Mouse (Mus musculus) liver, embryonic 11.5 days (tissue): ENCODE data around the gene Krcc1. TPM values are rescaled to one million over a fixed set of nuclear protein-coding genes. Genes with fewer than 3 reads are reported as not detected.
"Not testable (repeated sequence)": the region's sequence is repeated elsewhere in the genome, so short reads cannot be mapped to it uniquely, and the experiment has no call there.

Experiments
- ATAC-seq: fragments of 200-750 bp; cut with Nextera tagmentation; replicated peaks from 2 replicates; pipeline ENCODE4 v1.8.0; 2017; ENCODE audit warnings: moderate number of reproducible peaks, mild to moderate bottlenecking, moderate TSS enrichment, moderate library complexity; ENCODE audit not compliant: low FRiP score
- DNase-seq: peaks from one replicate; pipeline ENCODE4 v3.0.0-alpha.2; 2017; ENCODE audit warnings: low spot score
- H3K27ac ChIP-seq: fragments of 300-500 bp; sonication (generic); 2 replicates; pipeline ENCODE4 v1.5.1; 2014; ENCODE audit warnings: mild to moderate bottlenecking, low read depth, low read length, control low read depth
- H3K27me3 ChIP-seq: fragments of 300-500 bp; sonication (generic); replicated peaks from 2 replicates; pipeline ENCODE4 v1.6.1; 2014; ENCODE audit warnings: low read length, mixed read lengths; ENCODE audit not compliant: control insufficient read depth, insufficient read depth
- H3K36me3 ChIP-seq: fragments of 300-500 bp; sonication (generic); 2 replicates; pipeline ENCODE4 v1.6.1; 2014; ENCODE audit warnings: mild to moderate bottlenecking, low read length, moderate library complexity, mixed read lengths; ENCODE audit not compliant: control insufficient read depth, insufficient read depth
- H3K4me1 ChIP-seq: fragments of 300-500 bp; sonication (generic); replicated peaks from 2 replicates; pipeline ENCODE4 v1.6.1; 2014; ENCODE audit warnings: low read length, mixed read lengths; ENCODE audit not compliant: control insufficient read depth, insufficient read depth
- H3K4me2 ChIP-seq: fragments of 300-500 bp; sonication (generic); 2 replicates; pipeline ENCODE4 v1.6.1; 2014; ENCODE audit warnings: mild to moderate bottlenecking, control low read depth, moderate library complexity
- H3K4me3 ChIP-seq: fragments of 300-500 bp; sonication (generic); 2 replicates; pipeline ENCODE4 v1.5.1; 2014; ENCODE audit warnings: low read depth, low read length, control low read depth
- H3K9ac ChIP-seq: fragments of 300-500 bp; sonication (generic); 2 replicates; pipeline ENCODE4 v1.6.1; 2014; ENCODE audit warnings: low read depth, low read length, control low read depth
- H3K9me3 ChIP-seq: fragments of 300-500 bp; sonication (generic); 2 replicates; pipeline ENCODE4 v1.6.1; 2016; ENCODE audit warnings: low read length, inconsistent platforms, mixed read lengths; ENCODE audit not compliant: control insufficient read depth
- WGBS: fragments of 180-500 bp; shearing (Covaris S2); extraction: QIAGEN DNeasy Blood & Tissue Kit; methylation state at CpG from one replicate; pipeline ENCODE4 v1.1.7; 2014; 5-methylcytosine and 5-hydroxymethylcytosine counted together
- polyA plus RNA-seq: library from polyadenylated mRNA; unstranded; fragments of >200 nt; fragmentation: Nextera tagmentation; extraction: Ambion mirVana; gene quantifications from 2 replicates; pipeline ENCODE4 v1.2.1, GENCODE M21; 2014

Gene Krcc1
- polyA plus RNA-seq, 1 experiment from 2014 or later = 40.3 TPM

DNA sequence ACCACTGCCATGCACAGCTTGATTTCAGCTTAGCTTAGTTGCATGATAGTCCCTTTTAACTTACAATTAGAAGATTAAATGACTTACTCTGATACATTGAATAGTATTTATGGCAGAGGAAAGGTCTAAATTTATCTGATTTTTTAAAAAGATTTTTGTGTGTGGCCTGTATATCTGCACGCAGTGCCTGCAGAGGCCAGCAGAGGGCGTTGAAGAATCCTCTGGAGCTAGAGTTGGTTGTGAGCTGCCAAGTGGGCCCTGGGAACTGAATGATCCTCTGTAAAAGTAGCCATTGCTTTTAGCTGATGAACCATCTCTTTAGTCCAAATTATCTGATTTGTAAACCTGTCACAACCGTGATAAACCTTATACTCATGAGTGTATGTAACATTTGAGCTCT lies 27.3 kb downstream of the Krcc1 start:
- Histone ChIP-seq H3K9me3 (no peaks in the 10 kb centered on the region), H3K36me3 (no peaks in the 10 kb centered on the region), H3K4me2 (no peak overlapping the region), H3K27me3 (no peaks in the 10 kb centered on the region), H3K4me3 (no peak overlapping the region), H3K9ac (no peak overlapping the region), H3K27ac (no peak overlapping the region), H3K4me1 (no peaks in the 10 kb centered on the region)
- ATAC-seq = no peak
- DNase-seq = no peak
- 42% methylated on average over 3 of the region's 3 CpGs for WGBS

- WGBS = 61% methylated on average over 6 of the region's 6 CpGs
- DNase-seq = no peak
- Histone ChIP-seq H3K27ac (no peak overlapping the region), H3K4me2 (no peak overlapping the region), H3K4me3 (no peak overlapping the region), H3K36me3 (no peaks in the 10 kb centered on the region), H3K9ac (no peak overlapping the region), H3K27me3 (no peaks in the 10 kb centered on the region), H3K4me1 (no peaks in the 10 kb centered on the region), H3K9me3 (no peaks in the 10 kb centered on the region)
- no peak for ATAC-seq
Observed at GRCm38 (mm10) chr6:71302097-71302731, 30.7 kb downstream of the Krcc1 start.

DNA sequence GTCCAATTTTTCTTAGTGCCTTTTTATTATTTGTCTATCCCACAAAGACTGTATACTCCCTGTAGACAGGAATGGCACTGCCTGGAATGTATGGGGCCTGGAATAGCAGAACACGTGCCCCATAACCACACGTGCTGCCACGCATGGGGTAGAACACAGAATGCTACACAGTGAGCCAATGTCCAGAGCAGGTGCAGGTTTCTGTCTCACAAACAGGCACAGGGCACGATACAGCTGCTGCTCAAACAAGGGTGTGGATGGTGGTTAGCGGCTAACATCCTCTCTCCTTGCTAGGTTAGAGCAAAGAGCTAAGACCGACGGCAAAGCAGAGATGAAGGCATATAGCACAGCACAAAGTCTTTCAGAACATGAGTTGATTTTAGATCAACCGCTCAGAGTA lies 36.0 kb downstream of the Krcc1 start:
- no peaks in the 10 kb centered on the region for H3K4me1 ChIP-seq
- H3K36me3 ChIP-seq = no peaks in the 10 kb centered on the region
- 88% methylated on average over 8 of the region's 8 CpGs for WGBS
- H3K9me3 ChIP-seq = no peaks in the 10 kb centered on the region
- no peak overlapping the region for H3K4me2 ChIP-seq
- DNase-seq (no peak), ATAC-seq (no peak)
- H3K27ac ChIP-seq = no peak overlapping the region
- no peak overlapping the region for H3K9ac ChIP-seq
- H3K4me3 ChIP-seq = no peak overlapping the region
- no peaks in the 10 kb centered on the region for H3K27me3 ChIP-seq

DNA sequence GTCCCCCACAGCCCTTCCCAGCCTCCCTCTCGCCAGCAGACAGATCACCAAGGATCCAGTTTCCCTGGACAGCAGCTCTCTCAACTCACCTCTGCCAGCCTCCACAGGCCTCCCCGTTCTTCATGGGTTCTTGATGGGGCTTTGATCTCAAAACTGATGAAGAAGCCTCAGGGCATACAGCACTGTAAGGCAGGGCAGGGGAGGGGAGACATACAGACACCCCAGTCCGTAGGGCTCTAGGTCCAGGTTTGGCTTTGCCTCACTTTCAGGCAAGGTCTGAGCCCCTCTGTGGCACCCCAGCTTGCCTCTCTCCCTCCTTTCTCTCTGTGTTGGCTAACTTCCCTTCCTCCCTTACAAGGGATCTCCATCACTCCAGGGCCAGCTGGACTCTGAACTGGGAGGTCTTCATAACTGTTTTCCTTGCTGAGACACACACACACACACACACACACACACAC lies 50.4 kb downstream of the Krcc1 start, which contains the start of gene Smyd1:
Smyd1 (minus strand) TSS at position 408 of the 458 bp plus-strand sequence.
- Histone ChIP-seq H3K4me3 (no peak within 1 kb of the TSS), H3K27ac (no peak within 1 kb of the TSS), H3K4me2 (no peak within 1 kb of the TSS), H3K36me3 (no peaks in the 10 kb centered on the region), H3K9me3 (no peaks in the 10 kb centered on the region), H3K4me1 (no peaks in the 10 kb centered on the region), H3K27me3 (no peaks in the 10 kb centered on the region), H3K9ac (no peak within 1 kb of the TSS)
- ATAC-seq (no peak), DNase-seq (no peak)
- WGBS = 72% methylated on average over 3 of the region's 3 CpGs

DNA sequence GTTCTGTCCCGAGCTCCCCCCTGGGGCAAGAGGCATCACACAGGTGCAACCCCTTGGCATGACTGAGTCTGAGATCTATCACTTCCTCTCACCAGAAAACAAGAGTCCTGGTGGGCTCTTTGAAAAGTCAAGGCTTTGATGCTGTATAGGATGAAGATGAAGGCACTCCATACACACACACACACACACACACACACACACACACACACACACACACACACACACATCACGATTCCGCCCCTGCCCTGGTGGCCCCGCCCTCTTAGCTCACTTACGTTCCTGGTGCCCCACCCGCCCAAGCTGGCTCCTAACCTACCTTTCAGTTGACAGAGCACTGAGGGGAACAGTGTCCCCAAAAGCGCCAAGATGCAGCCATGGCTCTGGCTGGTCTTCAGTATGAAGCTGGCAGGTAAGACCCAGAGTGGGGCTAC lies 51.0 kb downstream of the Krcc1 start, which contains the start of gene Cd8b1:
Cd8b1 (plus strand) TSS at position 298 of the 431 bp plus-strand sequence.
- Histone ChIP-seq H3K4me3 (no peak within 1 kb of the TSS), H3K9ac (no peak within 1 kb of the TSS), H3K4me2 (no peak within 1 kb of the TSS), H3K27me3 (no peaks in the 10 kb centered on the region), H3K9me3 (no peaks in the 10 kb centered on the region), H3K36me3 (no peaks in the 10 kb centered on the region), H3K4me1 (no peaks in the 10 kb centered on the region), H3K27ac (no peak within 1 kb of the TSS)
- DNase-seq (no peak), ATAC-seq (no peak)
- WGBS = 82% methylated on average over 7 of the region's 7 CpGs

DNA sequence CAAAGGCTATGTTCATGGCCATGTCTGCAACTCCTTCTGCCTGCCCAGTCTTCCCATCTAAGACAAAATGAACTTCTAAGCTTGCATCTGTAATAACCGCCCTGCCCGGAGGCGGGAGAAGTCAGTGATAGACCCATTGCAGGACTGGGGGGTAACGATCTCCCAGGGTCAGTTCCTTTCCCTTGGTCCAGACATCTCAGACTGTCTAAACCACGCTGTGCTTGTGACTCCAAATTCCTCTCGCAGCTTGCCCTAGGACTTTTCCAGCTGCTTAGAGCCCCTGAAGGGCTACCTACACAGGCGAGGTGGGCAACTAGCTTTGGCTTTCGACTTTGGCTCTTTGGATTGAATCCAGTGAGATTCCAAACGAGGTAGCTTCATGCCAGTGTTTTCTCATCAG lies 53.3 kb downstream of the Krcc1 start:
- Histone ChIP-seq H3K27ac (no peak overlapping the region), H3K9ac (no peak overlapping the region), H3K9me3 (no peaks in the 10 kb centered on the region), H3K27me3 (no peaks in the 10 kb centered on the region), H3K4me3 (no peak overlapping the region), H3K36me3 (no peaks in the 10 kb centered on the region), H3K4me1 (no peaks in the 10 kb centered on the region), H3K4me2 (no peak overlapping the region)
- 82% methylated on average over 9 of the region's 9 CpGs for WGBS
- no peak for DNase-seq
- ATAC-seq = no peak

DNA sequence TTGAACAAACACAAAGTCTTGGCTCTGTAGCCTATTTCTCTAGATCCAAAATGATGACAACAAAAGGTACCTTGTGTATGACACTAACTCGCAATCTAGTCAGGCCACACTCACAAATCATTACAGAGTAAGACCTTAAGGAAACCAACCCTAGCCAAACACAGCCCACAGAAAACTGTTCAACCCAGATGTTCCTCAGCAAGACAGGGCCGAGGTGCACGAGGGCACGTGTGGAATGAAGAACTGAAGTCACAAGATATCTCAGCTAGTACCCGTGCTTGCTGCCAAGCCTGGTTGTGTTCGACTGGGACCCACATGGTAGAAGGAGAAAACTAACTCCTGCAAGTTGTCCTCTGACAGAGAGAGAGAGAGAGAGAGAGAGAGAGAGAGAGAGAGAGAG lies 58.4 kb downstream of the Krcc1 start:
- DNase-seq = no peak
- Histone ChIP-seq H3K4me1 (no peaks in the 10 kb centered on the region), H3K27ac (no peak overlapping the region), H3K27me3 (no peaks in the 10 kb centered on the region), H3K4me2 (no peak overlapping the region), H3K36me3 (no peaks in the 10 kb centered on the region), H3K9me3 (no peaks in the 10 kb centered on the region), H3K4me3 (no peak overlapping the region), H3K9ac (no peak overlapping the region)
- ATAC-seq = no peak
- WGBS = 73% methylated on average over 6 of the region's 6 CpGs

DNA sequence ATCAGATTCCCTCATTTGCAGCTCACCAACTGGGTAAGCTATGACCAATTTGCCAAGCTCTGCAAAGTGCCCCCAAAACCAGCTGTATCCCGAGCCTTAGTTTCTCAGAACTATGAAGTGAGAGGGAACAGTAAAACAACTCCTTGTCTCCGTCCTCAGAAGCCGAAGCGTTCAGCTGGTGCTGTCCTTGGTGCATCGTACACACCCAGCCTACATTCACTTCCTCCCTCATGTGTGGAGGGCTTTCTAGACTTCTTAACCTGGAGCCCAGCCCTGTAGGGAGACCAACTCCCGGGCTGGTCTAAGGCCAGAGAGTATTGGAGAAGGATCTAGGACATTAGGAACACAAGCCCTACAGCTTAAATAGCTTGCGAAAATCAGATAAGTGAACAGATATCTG lies 59.0 kb downstream of the Krcc1 start:
- DNase-seq (no peak), ATAC-seq (no peak)
- no peaks in the 10 kb centered on the region for H3K4me1 ChIP-seq
- no peak overlapping the region for H3K27ac ChIP-seq
- H3K9me3 ChIP-seq = no peaks in the 10 kb centered on the region
- H3K27me3 ChIP-seq = no peaks in the 10 kb centered on the region
- no peak overlapping the region for H3K4me3 ChIP-seq
- no peaks in the 10 kb centered on the region for H3K36me3 ChIP-seq
- H3K4me2 ChIP-seq = no peak overlapping the region
- 73% methylated on average over 7 of the region's 7 CpGs for WGBS
- H3K9ac ChIP-seq = no peak overlapping the region

GRCm38 (mm10) chr6:71331491-71331890 lies 60.0 kb downstream of the Krcc1 start:
- H3K9me3 ChIP-seq, H3K4me3 ChIP-seq, H3K4me1 ChIP-seq, H3K4me2 ChIP-seq, DNase-seq, H3K36me3 ChIP-seq, H3K27me3 ChIP-seq, ATAC-seq, H3K27ac ChIP-seq, H3K9ac ChIP-seq: not testable (repeated sequence)
- 78% methylated on average over 1 of the region's 4 CpGs for WGBS
